Mouse (Mus musculus): ENCODE results near the gene Grwd1. TPM values are rescaled to one million over a fixed set of nuclear protein-coding genes. Genes with fewer than 3 reads are reported as not detected.
A peak's percentile ranks its signal among the peaks of the same experiment; 100 is the strongest.

The Grwd1 gene
- polyA plus RNA-seq, 1 experiment, result 12.1 TPM

GRCm38 (mm10) chr7:45798931-45799330, 31.8 kb downstream of the Grwd1 start:
- H3K36me3 ChIP-seq (ENCODE audit: control insufficient read depth, insufficient read depth, low read length), result no peaks in the 10 kb centered on the region
- peaks cover 11% of the 10 kb centered on the region for H3K4me1 ChIP-seq (ENCODE audit: control insufficient read depth, insufficient read depth, low read length)
- peaks cover 2% of the 10 kb centered on the region; the same call in 1 of the 2 replicates for H3K27me3 ChIP-seq (ENCODE audit: control insufficient read depth, insufficient read depth, low read length)
- H3K27ac ChIP-seq (ENCODE audit: control insufficient read depth, insufficient read depth, low read depth, low read length), result no peak overlapping the region
- TF ChIP-seq POLR2A (IDR thresholded peaks at IDR 0.05; ENCODE audit: control insufficient read depth, low read depth, low read length) (no peak), CTCF (IDR thresholded peaks at IDR 0.05; ENCODE audit: control insufficient read depth, insufficient read depth, insufficient replicate concordance, low read depth, low read length) (no peak)
- H3K4me3 ChIP-seq (ENCODE audit: control insufficient read depth, low read depth, low read length), result no peak overlapping the region

- TF ChIP-seq POLR2A (IDR thresholded peaks at IDR 0.05; ENCODE audit: control insufficient read depth, low read depth, low read length) (no peak), CTCF (IDR thresholded peaks at IDR 0.05; ENCODE audit: control insufficient read depth, insufficient read depth, insufficient replicate concordance, low read depth, low read length) (no peak)
- H3K4me3 ChIP-seq (ENCODE audit: control insufficient read depth, low read depth, low read length), result peak overlapping the region; percentile 71
- H3K27ac ChIP-seq (ENCODE audit: control insufficient read depth, insufficient read depth, low read depth, low read length), result no peak overlapping the region
- H3K27me3 ChIP-seq (ENCODE audit: control insufficient read depth, insufficient read depth, low read length), result peaks cover 2% of the 10 kb centered on the region; the same call in 1 of the 2 replicates
- peaks cover 16% of the 10 kb centered on the region for H3K4me1 ChIP-seq (ENCODE audit: control insufficient read depth, insufficient read depth, low read length)
- no peaks in the 10 kb centered on the region for H3K36me3 ChIP-seq (ENCODE audit: control insufficient read depth, insufficient read depth, low read length)
Measured at GRCm38 (mm10) chr7:45798511-45798836, 32.3 kb downstream of the Grwd1 start.

GRCm38 (mm10) chr7:45797661-45798510, 32.9 kb downstream of the Grwd1 start:
- Histone ChIP-seq H3K27me3 (ENCODE audit: control insufficient read depth, insufficient read depth, low read length) (peaks cover 2% of the 10 kb centered on the region; the same call in 1 of the 2 replicates), H3K4me3 (ENCODE audit: control insufficient read depth, low read depth, low read length) (peak overlapping the region; percentile 71), H3K4me1 (ENCODE audit: control insufficient read depth, insufficient read depth, low read length) (peaks cover 19% of the 10 kb centered on the region), H3K36me3 (ENCODE audit: control insufficient read depth, insufficient read depth, low read length) (no peaks in the 10 kb centered on the region), H3K27ac (ENCODE audit: control insufficient read depth, insufficient read depth, low read depth, low read length) (no peak overlapping the region)
- TF ChIP-seq CTCF (IDR thresholded peaks at IDR 0.05; ENCODE audit: control insufficient read depth, insufficient read depth, insufficient replicate concordance, low read depth, low read length) (no peak), POLR2A (IDR thresholded peaks at IDR 0.05; ENCODE audit: control insufficient read depth, low read depth, low read length) (no peak)

GRCm38 (mm10) chr7:45796950-45797349, 33.8 kb downstream of the Grwd1 start:
- TF ChIP-seq POLR2A (IDR thresholded peaks at IDR 0.05; ENCODE audit: control insufficient read depth, low read depth, low read length), result no peak
- no peak for TF ChIP-seq CTCF (IDR thresholded peaks at IDR 0.05; ENCODE audit: control insufficient read depth, insufficient read depth, insufficient replicate concordance, low read depth, low read length)
- Histone ChIP-seq H3K27me3 (ENCODE audit: control insufficient read depth, insufficient read depth, low read length) (peaks cover 2% of the 10 kb centered on the region; the same call in 1 of the 2 replicates), H3K4me1 (ENCODE audit: control insufficient read depth, insufficient read depth, low read length) (peaks cover 19% of the 10 kb centered on the region), H3K27ac (ENCODE audit: control insufficient read depth, insufficient read depth, low read depth, low read length) (no peak overlapping the region), H3K36me3 (ENCODE audit: control insufficient read depth, insufficient read depth, low read length) (no peaks in the 10 kb centered on the region), H3K4me3 (ENCODE audit: control insufficient read depth, low read depth, low read length) (no peak overlapping the region)

GRCm38 (mm10) chr7:45794971-45795370, 35.8 kb downstream of the Grwd1 start:
- no peak overlapping the region for H3K27ac ChIP-seq (ENCODE audit: control insufficient read depth, insufficient read depth, low read depth, low read length)
- H3K4me3 ChIP-seq (ENCODE audit: control insufficient read depth, low read depth, low read length), result no peak overlapping the region
- TF ChIP-seq POLR2A (IDR thresholded peaks at IDR 0.05; ENCODE audit: control insufficient read depth, low read depth, low read length) (no peak), CTCF (IDR thresholded peaks at IDR 0.05; ENCODE audit: control insufficient read depth, insufficient read depth, insufficient replicate concordance, low read depth, low read length) (no peak)
- no peaks in the 10 kb centered on the region for H3K27me3 ChIP-seq (ENCODE audit: control insufficient read depth, insufficient read depth, low read length)
- H3K4me1 ChIP-seq (ENCODE audit: control insufficient read depth, insufficient read depth, low read length), result peaks cover 10% of the 10 kb centered on the region
- H3K36me3 ChIP-seq (ENCODE audit: control insufficient read depth, insufficient read depth, low read length), result no peaks in the 10 kb centered on the region

- Histone ChIP-seq H3K27ac (ENCODE audit: control insufficient read depth, insufficient read depth, low read depth, low read length) (no peak overlapping the region), H3K36me3 (ENCODE audit: control insufficient read depth, insufficient read depth, low read length) (no peaks in the 10 kb centered on the region), H3K4me3 (ENCODE audit: control insufficient read depth, low read depth, low read length) (no peak overlapping the region), H3K4me1 (ENCODE audit: control insufficient read depth, insufficient read depth, low read length) (peaks cover 10% of the 10 kb centered on the region), H3K27me3 (ENCODE audit: control insufficient read depth, insufficient read depth, low read length) (no peaks in the 10 kb centered on the region)
- TF ChIP-seq CTCF (IDR thresholded peaks at IDR 0.05; ENCODE audit: control insufficient read depth, insufficient read depth, insufficient replicate concordance, low read depth, low read length) (no peak), POLR2A (IDR thresholded peaks at IDR 0.05; ENCODE audit: control insufficient read depth, low read depth, low read length) (no peak)
Measured at GRCm38 (mm10) chr7:45793969-45794585, 36.7 kb downstream of the Grwd1 start.

- Histone ChIP-seq H3K4me1 (ENCODE audit: control insufficient read depth, insufficient read depth, low read length) (peaks cover 8% of the 10 kb centered on the region), H3K27me3 (ENCODE audit: control insufficient read depth, insufficient read depth, low read length) (no peaks in the 10 kb centered on the region), H3K36me3 (ENCODE audit: control insufficient read depth, insufficient read depth, low read length) (no peaks in the 10 kb centered on the region), H3K27ac (ENCODE audit: control insufficient read depth, insufficient read depth, low read depth, low read length) (no peak overlapping the region), H3K4me3 (ENCODE audit: control insufficient read depth, low read depth, low read length) (no peak overlapping the region; the same call in 1 of the 2 replicates)
- TF ChIP-seq CTCF (IDR thresholded peaks at IDR 0.05; ENCODE audit: control insufficient read depth, insufficient read depth, insufficient replicate concordance, low read depth, low read length), result no peak
Measured at GRCm38 (mm10) chr7:45793240-45793639, 37.5 kb downstream of the Grwd1 start.
